Mouse (Mus musculus) heart, adult 2 months (tissue): Measurements from ENCODE around the gene 4931408C20Rik. TPM values are rescaled to one million over a fixed set of nuclear protein-coding genes. Genes with fewer than 3 reads are reported as not detected.
A peak's percentile ranks its signal among the peaks of the same experiment; 100 is the strongest.

ENCODE experiments used
- DNase-seq, 2 experiments: peaks; one replicate each; pipeline ENCODE4 v3.0.0; 2021
- H3K27ac ChIP-seq: fragments of 200-600 bp; 2 replicates; pipeline ENCODE4 v1.8.1; 2022
- H3K27me3 ChIP-seq: fragments of 200-500 bp; 2 replicates; pipeline ENCODE4 v1.6.1; 2012; ENCODE audit warnings: mild to moderate bottlenecking, low read length, inconsistent platforms, mixed read lengths; ENCODE audit not compliant: control insufficient read depth, insufficient read depth
- H3K36me3 ChIP-seq: fragments of 200-500 bp; 2 replicates; pipeline ENCODE4 v1.6.1; 2012; ENCODE audit warnings: low read length, inconsistent platforms; ENCODE audit not compliant: control insufficient read depth, insufficient read depth
- H3K4me1 ChIP-seq: fragments of 200-500 bp; 2 replicates; pipeline ENCODE4 v1.6.1; 2011; ENCODE audit warnings: low read length; ENCODE audit not compliant: control insufficient read depth, insufficient read depth
- H3K4me3 ChIP-seq: fragments of 200-600 bp; 2 replicates; pipeline ENCODE4 v1.8.1; 2022
- H3K79me2 ChIP-seq: fragments of 200-500 bp; replicated peaks from 2 replicates; pipeline ENCODE4 v1.6.1; 2012; ENCODE audit warnings: mild to moderate bottlenecking, inconsistent platforms, low read length, moderate library complexity, mixed read lengths; ENCODE audit not compliant: control insufficient read depth, insufficient read depth
- H3K9ac ChIP-seq: fragments of 200-500 bp; 2 replicates; pipeline ENCODE4 v1.6.1; 2012; ENCODE audit warnings: low read depth, mild to moderate bottlenecking, control low read depth, inconsistent platforms, low read length, mixed read lengths
- CTCF ChIP-seq: fragments of 200-600 bp; IDR thresholded peaks from 2 replicates; pipeline ENCODE4 v1.8.1; 2022; ENCODE audit warnings: antibody characterized with exemption, mild to moderate bottlenecking, moderate library complexity
- EP300 ChIP-seq: fragments of 200-500 bp; IDR thresholded peaks from 2 replicates; pipeline ENCODE4 v1.6.1; 2011; ENCODE audit warnings: low read depth, low read length, control low read depth; ENCODE audit not compliant: insufficient read depth
- POLR2A ChIP-seq: fragments of 200-500 bp; IDR thresholded peaks from 2 replicates; pipeline ENCODE4 v1.6.1; 2011; ENCODE audit warnings: mild to moderate bottlenecking, low read depth, low read length, control low read depth; ENCODE audit not compliant: insufficient read depth
- WGBS: fragments of 180-500 bp; shearing (Covaris S2); methylation state at CpG from one replicate; pipeline ENCODE4 v1.1.7; 2018; 5-methylcytosine and 5-hydroxymethylcytosine counted together
- intact Hi-C: fragments of 180-260 bp; cut with DNase I; formaldehyde crosslinking; loops from one replicate; pipeline ENCODE4 v1.15.1; 2025
- long read RNA-seq: library from polyadenylated mRNA; stranded (forward); transcript quantifications from one replicate; pipeline ENCODE4 v2.0.0, GENCODE M21; 2021
- polyA plus RNA-seq: library from polyadenylated mRNA; depleted of rRNA; stranded (reverse); fragments of >200 nt; gene quantifications from 2 replicates; pipeline ENCODE4 v1.2.3, GENCODE M21; 2012; rRNA removed
- total RNA-seq, 2 experiments: library from RNA; stranded (reverse); gene quantifications; 2 replicates each; pipeline ENCODE4 v1.2.3; 2021

Gene 4931408C20Rik
- total RNA-seq: not detected
- polyA plus RNA-seq: 0.02 TPM in 1 of 2 replicates, not detected in the other
- long read RNA-seq: 0 reads

GRCm38 (mm10) chr1:26686842-26687760 is at the start of gene 4931408C20Rik:
TSS of gene 4931408C20Rik (minus strand) at chr1:26687460.
- intact Hi-C loops: no loop called here
- WGBS: 18% methylated on average over 1 of the region's 1 CpGs
- Histone ChIP-seq H3K27me3 (no peaks in the 10 kb centered on the region), H3K9ac (no peak within 1 kb of the TSS), H3K79me2 (no peaks in the 10 kb centered on the region), H3K4me1 (no peaks in the 10 kb centered on the region), H3K27ac (no peak within 1 kb of the TSS), H3K4me3 (no peak within 1 kb of the TSS), H3K36me3 (no peaks in the 10 kb centered on the region)
- peak; percentile 13 to 34 for DNase-seq
- no peak for TF ChIP-seq EP300
- no peak for TF ChIP-seq POLR2A
- TF ChIP-seq CTCF: no peak

GRCm38 (mm10) chr1:26687926-26688325 is 666 bp upstream of the 4931408C20Rik start:
- peak in 1 of 2 experiments; percentile 3 for DNase-seq
- no peak overlapping the region for H3K9ac ChIP-seq
- no peaks in the 10 kb centered on the region for H3K27me3 ChIP-seq
- 41% methylated on average over 1 of the region's 1 CpGs for WGBS
- H3K79me2 ChIP-seq: no peaks in the 10 kb centered on the region
- H3K4me1 ChIP-seq: no peaks in the 10 kb centered on the region
- no peaks in the 10 kb centered on the region for H3K36me3 ChIP-seq
- intact Hi-C loops: no loop called here
- H3K4me3 ChIP-seq: no peak overlapping the region
- H3K27ac ChIP-seq: no peak overlapping the region
- TF ChIP-seq CTCF: no peak
- TF ChIP-seq EP300: no peak
- no peak for TF ChIP-seq POLR2A

- H3K79me2 ChIP-seq: no peaks in the 10 kb centered on the region
- TF ChIP-seq EP300 (no peak), POLR2A (no peak), CTCF (no peak)
- intact Hi-C loops: no loop called here
- H3K4me3 ChIP-seq: no peak overlapping the region
- no peak for DNase-seq
- no peaks in the 10 kb centered on the region for H3K27me3 ChIP-seq
- H3K9ac ChIP-seq: no peak overlapping the region
- no peaks in the 10 kb centered on the region for H3K36me3 ChIP-seq
- no peak overlapping the region for H3K27ac ChIP-seq
- no peaks in the 10 kb centered on the region for H3K4me1 ChIP-seq
Measured at GRCm38 (mm10) chr1:26685952-26686693, 1.1 kb downstream of the 4931408C20Rik start.

- Histone ChIP-seq H3K4me1 (no peaks in the 10 kb centered on the region), H3K79me2 (no peaks in the 10 kb centered on the region), H3K36me3 (no peaks in the 10 kb centered on the region), H3K9ac (no peak overlapping the region), H3K27me3 (no peaks in the 10 kb centered on the region), H3K27ac (no peak overlapping the region), H3K4me3 (no peak overlapping the region)
- TF ChIP-seq EP300: no peak
- no peak for TF ChIP-seq POLR2A
- TF ChIP-seq CTCF: no peak
- 48% methylated on average over 3 of the region's 3 CpGs for WGBS
- no peak for DNase-seq
- intact Hi-C loops: no loop called here
Measured at GRCm38 (mm10) chr1:26685383-26685782, 1.9 kb downstream of the 4931408C20Rik start.

GRCm38 (mm10) chr1:26649704-26650388 is 37.4 kb downstream of the 4931408C20Rik start:
- TF ChIP-seq EP300 (no peak), CTCF (no peak), POLR2A (no peak)
- Histone ChIP-seq H3K27me3 (no peaks in the 10 kb centered on the region), H3K79me2 (no peaks in the 10 kb centered on the region), H3K9ac (no peak overlapping the region), H3K4me1 (no peaks in the 10 kb centered on the region), H3K27ac (no peak overlapping the region), H3K4me3 (no peak overlapping the region), H3K36me3 (no peaks in the 10 kb centered on the region)
- no peak for DNase-seq
- 40% methylated on average over 1 of the region's 1 CpGs for WGBS
- intact Hi-C loops: no loop called here
